Mouse (Mus musculus) liver, embryonic 13.5 days (tissue): ENCODE results near the gene Stk24. TPM values are rescaled to one million over a fixed set of nuclear protein-coding genes. Genes with fewer than 3 reads are reported as not detected.

Source experiments
- ATAC-seq: fragments of 200-750 bp; cut with Nextera tagmentation; 2 replicates; pipeline ENCODE4 v1.8.0; 2017; ENCODE audit warnings: low read depth, mild to moderate bottlenecking, moderate number of reproducible peaks, moderate library complexity
- DNase-seq: peaks from one replicate; pipeline ENCODE4 v3.0.0; 2022
- H3K27ac ChIP-seq: fragments of 300-500 bp; sonication (generic); 2 replicates; pipeline ENCODE4 v1.5.1; 2015; ENCODE audit warnings: moderate library complexity, mild to moderate bottlenecking, inconsistent platforms
- H3K27me3 ChIP-seq: fragments of 300-500 bp; sonication (generic); 2 replicates; pipeline ENCODE4 v1.6.1; 2015; ENCODE audit warnings: mild to moderate bottlenecking, inconsistent platforms
- H3K36me3 ChIP-seq: fragments of 300-500 bp; sonication (generic); 2 replicates; pipeline ENCODE4 v1.6.1; 2015; ENCODE audit warnings: mild to moderate bottlenecking, inconsistent platforms
- H3K4me1 ChIP-seq: fragments of 300-500 bp; sonication (generic); replicated peaks from 2 replicates; pipeline ENCODE4 v1.6.1; 2015; ENCODE audit warnings: inconsistent platforms
- H3K4me2 ChIP-seq: fragments of 300-500 bp; sonication (generic); 2 replicates; pipeline ENCODE4 v1.6.1; 2015; ENCODE audit warnings: inconsistent platforms, mild to moderate bottlenecking, moderate library complexity
- H3K4me3 ChIP-seq: fragments of 300-500 bp; sonication (generic); replicated peaks from 2 replicates; pipeline ENCODE4 v1.5.1; 2015; ENCODE audit warnings: mild to moderate bottlenecking, inconsistent platforms
- H3K9ac ChIP-seq: fragments of 300-500 bp; sonication (generic); 2 replicates; pipeline ENCODE4 v1.6.1; 2015; ENCODE audit warnings: mild to moderate bottlenecking, inconsistent platforms
- H3K9me3 ChIP-seq: fragments of 300-500 bp; sonication (generic); replicated peaks from 2 replicates; pipeline ENCODE4 v1.6.1; 2016; ENCODE audit warnings: inconsistent platforms
- WGBS: fragments of 180-500 bp; shearing (Covaris S2); methylation state at CpG from one replicate; pipeline ENCODE4 v1.1.7; 2015; ENCODE audit not compliant: insufficient replicate concordance; 5-methylcytosine and 5-hydroxymethylcytosine counted together
- polyA plus RNA-seq: library from polyadenylated mRNA; unstranded; fragments of >200 nt; fragmentation: Nextera tagmentation; extraction: Ambion mirVana; gene quantifications from 2 replicates; pipeline ENCODE4 v1.2.1, GENCODE M21; 2015

The Stk24 gene
- polyA plus RNA-seq, 1 experiment from 2014 or later: 30.6 TPM

- Histone ChIP-seq H3K4me1 (peaks cover 73% of the 10 kb centered on the region), H3K4me2 (no peak overlapping the region), H3K27me3 (no peaks in the 10 kb centered on the region), H3K4me3 (no peak overlapping the region), H3K27ac (no peak overlapping the region), H3K9me3 (no peaks in the 10 kb centered on the region), H3K9ac (no peak overlapping the region), H3K36me3 (no peaks in the 10 kb centered on the region)
- no peak for ATAC-seq
- WGBS: 87% methylated on average over 10 of the region's 10 CpGs
- no peak for DNase-seq
These were observed 66.5 kb downstream of the Stk24 start for GRCm38 (mm10) chr14:121313283-121313682.

DNA sequence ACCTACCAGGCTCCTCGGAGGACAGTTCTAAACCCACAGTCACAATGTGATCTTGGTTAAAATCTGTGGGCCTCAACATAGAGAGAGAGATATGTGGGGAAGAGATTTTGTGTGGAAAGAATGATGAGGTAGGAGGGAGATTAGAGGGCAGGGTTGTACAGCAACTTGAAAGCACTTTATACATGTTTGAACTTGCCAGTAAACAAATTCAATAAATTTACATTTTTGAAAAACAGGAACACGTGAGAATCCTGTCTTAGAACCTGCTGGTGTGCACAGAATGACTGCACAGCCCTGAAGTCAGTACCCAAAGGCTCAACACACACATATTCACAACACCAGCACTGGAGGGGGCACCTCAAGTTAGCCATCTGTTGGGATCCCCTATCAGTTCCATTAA is 68.7 kb downstream of the Stk24 start:
- H3K4me1 ChIP-seq: peaks cover 57% of the 10 kb centered on the region
- no peak for ATAC-seq
- H3K4me2 ChIP-seq: no peak overlapping the region

DNA sequence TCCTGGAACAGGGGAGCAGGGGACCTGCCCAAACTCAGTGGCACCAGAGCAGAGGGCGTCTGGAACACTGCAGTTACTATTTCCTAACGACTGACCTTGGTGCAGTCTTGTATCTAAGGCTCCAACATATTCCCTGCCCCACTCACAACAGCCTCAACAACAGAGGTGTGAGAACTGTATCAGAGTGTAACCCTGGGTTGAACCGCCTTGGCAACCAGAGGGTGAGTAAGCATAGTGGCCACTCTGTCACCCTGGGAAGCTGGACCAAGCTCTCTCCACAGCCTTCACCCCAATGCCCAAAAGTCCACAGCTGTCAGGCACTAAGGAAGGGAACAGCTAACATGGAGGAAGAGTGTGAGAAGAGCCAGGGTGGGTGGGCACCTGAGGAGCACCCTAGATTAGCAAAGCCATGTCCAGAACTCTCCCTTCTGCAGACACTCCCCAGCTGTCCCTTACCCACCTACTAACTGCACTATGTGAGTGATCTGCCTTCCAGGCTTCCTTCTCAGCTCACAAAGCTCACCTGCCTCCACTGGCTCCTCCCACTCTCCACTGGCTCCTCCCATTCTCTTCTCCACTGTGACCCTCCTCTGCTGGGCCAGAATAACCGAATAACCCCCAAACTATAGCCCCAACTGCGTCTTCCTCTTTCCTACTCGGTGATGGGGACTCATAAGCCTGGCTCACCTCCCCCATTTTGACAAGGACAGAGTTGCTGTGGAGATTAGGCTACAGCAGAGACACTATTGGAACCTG is 69.3 kb downstream of the Stk24 start:
- no peak overlapping the region for H3K4me3 ChIP-seq
- no peaks in the 10 kb centered on the region for H3K27me3 ChIP-seq
- peaks cover 11% of the 10 kb centered on the region for H3K36me3 ChIP-seq
- 46% methylated on average over 6 of the region's 6 CpGs for WGBS
- H3K9ac ChIP-seq: no peak overlapping the region
- peaks cover 52% of the 10 kb centered on the region for H3K4me1 ChIP-seq
- H3K4me2 ChIP-seq: no peak overlapping the region
- no peak for DNase-seq
- peak; percentile 14; the same call in 1 of the 2 replicates for ATAC-seq
- H3K27ac ChIP-seq: no peak overlapping the region; the same call in 1 of the 2 replicates
- no peaks in the 10 kb centered on the region for H3K9me3 ChIP-seq

More for the DNA sequence above, 68.7 kb downstream of the Stk24 start:
- Histone ChIP-seq H3K9me3 (no peaks in the 10 kb centered on the region), H3K36me3 (peaks cover 11% of the 10 kb centered on the region), H3K27ac (no peak overlapping the region), H3K27me3 (no peaks in the 10 kb centered on the region), H3K4me3 (no peak overlapping the region), H3K9ac (no peak overlapping the region)
- 58% methylated on average over 2 of the region's 2 CpGs for WGBS
- no peak for DNase-seq

GRCm38 (mm10) chr14:121309909-121310308 is 69.9 kb downstream of the Stk24 start:
- Histone ChIP-seq H3K4me2 (no peak overlapping the region), H3K27me3 (no peaks in the 10 kb centered on the region), H3K27ac (no peak overlapping the region), H3K9ac (no peak overlapping the region), H3K36me3 (peaks cover 11% of the 10 kb centered on the region), H3K9me3 (no peaks in the 10 kb centered on the region), H3K4me1 (peaks cover 46% of the 10 kb centered on the region), H3K4me3 (no peak overlapping the region)
- DNase-seq (no peak), ATAC-seq (no peak)
- WGBS: 59% methylated on average over 3 of the region's 3 CpGs

DNA sequence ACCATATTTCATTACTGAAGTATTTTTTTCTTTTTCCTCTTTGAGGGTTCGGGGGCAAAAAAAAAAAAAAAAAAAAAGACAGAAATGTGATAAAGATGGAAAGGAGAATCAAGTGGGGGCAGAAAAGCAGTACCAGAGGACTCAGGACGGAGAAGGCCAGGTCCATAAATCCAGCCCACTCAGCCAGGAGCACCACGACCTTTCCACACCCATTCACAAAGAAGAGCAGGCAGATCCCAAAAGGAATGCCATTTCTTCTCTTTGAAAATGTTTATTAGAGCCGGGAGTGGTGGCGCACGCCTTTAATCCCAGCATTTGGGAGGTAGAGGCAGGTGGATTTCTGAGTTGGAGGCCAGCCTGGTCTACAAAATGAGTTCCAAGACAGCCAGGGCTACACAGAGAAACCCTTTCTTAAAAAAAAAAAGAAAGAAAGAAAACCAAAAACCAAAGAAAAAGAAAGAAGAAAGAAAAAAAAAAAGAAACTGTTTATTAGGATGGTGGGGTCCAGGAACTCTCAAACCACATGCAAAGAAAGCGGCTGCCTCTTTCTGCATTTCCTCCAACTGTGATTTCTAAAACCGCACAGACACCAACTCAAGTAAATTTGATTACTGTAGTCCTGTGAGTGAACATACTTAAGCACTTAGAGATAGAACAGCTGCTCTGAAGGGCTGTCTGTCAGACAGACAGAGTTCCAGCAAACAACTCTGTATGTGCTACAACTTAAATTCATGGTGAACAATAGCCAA is 74.3 kb downstream of the Stk24 start:
- Histone ChIP-seq H3K27ac (no peak overlapping the region), H3K9me3 (no peaks in the 10 kb centered on the region), H3K27me3 (no peaks in the 10 kb centered on the region), H3K36me3 (peaks cover 43% of the 10 kb centered on the region), H3K9ac (no peak overlapping the region), H3K4me3 (no peak overlapping the region), H3K4me1 (peaks cover 16% of the 10 kb centered on the region), H3K4me2 (no peak overlapping the region)
- 81% methylated on average over 8 of the region's 8 CpGs for WGBS
- no peak for ATAC-seq
- no peak for DNase-seq

DNA sequence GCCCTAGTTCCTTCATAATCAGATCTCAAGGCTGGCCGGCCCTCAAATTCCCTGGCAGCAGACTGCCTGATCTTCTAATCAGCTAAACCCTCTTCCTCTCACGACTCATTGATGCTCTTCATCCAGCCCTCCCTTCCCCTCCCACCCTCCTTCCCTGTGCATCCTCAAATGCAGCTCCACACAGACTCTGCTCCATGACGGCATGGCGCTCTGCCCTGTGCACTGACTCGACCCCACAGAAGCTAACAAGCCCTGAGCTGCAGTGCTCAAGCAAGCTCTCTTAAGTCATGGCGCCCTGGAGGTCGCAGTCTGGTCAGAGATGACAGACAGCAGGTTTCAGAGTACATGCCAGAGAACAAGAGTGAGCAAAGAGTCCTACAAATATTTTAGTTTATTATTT is 75.3 kb downstream of the Stk24 start:
- WGBS: 60% methylated on average over 7 of the region's 7 CpGs
- H3K4me2 ChIP-seq: no peak overlapping the region
- no peak for DNase-seq
- ATAC-seq: no peak
- H3K36me3 ChIP-seq: peaks cover 53% of the 10 kb centered on the region
- no peaks in the 10 kb centered on the region for H3K9me3 ChIP-seq
- no peak overlapping the region for H3K27ac ChIP-seq
- H3K27me3 ChIP-seq: no peaks in the 10 kb centered on the region
- peaks cover 10% of the 10 kb centered on the region for H3K4me1 ChIP-seq
- no peak overlapping the region for H3K4me3 ChIP-seq
- H3K9ac ChIP-seq: no peak overlapping the region

DNA sequence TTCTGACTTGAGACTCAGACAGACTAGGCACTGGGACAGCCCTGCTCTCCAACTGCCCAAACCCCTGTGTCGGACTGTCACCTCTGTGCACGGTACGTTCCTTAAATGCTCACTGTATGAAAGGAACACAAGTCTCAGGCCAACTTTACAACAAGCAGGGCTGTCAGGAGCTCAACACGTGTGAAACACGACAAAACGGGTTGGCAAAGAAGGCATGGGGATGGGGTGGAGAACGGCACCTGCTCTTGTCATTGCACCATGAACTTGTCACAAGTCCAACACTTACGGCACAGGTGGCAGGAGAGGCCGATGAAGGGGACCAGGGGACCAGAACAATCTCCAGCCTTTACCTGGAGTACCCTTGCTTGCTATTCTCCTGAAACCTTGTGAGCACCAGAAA is 80.7 kb downstream of the Stk24 start:
- Histone ChIP-seq H3K4me3 (no peak overlapping the region), H3K36me3 (peaks cover 83% of the 10 kb centered on the region), H3K4me2 (no peak overlapping the region), H3K27ac (peak overlapping the region; percentile 43; the same call in 1 of the 2 replicates), H3K9me3 (no peaks in the 10 kb centered on the region), H3K9ac (0 out of 2 replicates have a peak overlapping the region, but pooled peaks have one; percentile 1), H3K27me3 (no peaks in the 10 kb centered on the region), H3K4me1 (peaks cover 20% of the 10 kb centered on the region)
- DNase-seq (no peak), ATAC-seq (no peak)
- WGBS: 87% methylated on average over 9 of the region's 9 CpGs

GRCm38 (mm10) chr14:121298537-121298936 is 81.3 kb downstream of the Stk24 start:
- 0 out of 2 replicates have a peak overlapping the region, but pooled peaks have one; percentile 1 for H3K9ac ChIP-seq
- H3K4me1 ChIP-seq: peaks cover 20% of the 10 kb centered on the region
- no peaks in the 10 kb centered on the region for H3K27me3 ChIP-seq
- ATAC-seq (peak; percentile 54), DNase-seq (no peak)
- H3K9me3 ChIP-seq: no peaks in the 10 kb centered on the region
- no peak overlapping the region for H3K4me2 ChIP-seq
- H3K4me3 ChIP-seq: no peak overlapping the region
- WGBS: 66% methylated on average over 5 of the region's 5 CpGs
- H3K27ac ChIP-seq: 0 out of 2 replicates have a peak overlapping the region, but pooled peaks have one; percentile 15
- peaks cover 85% of the 10 kb centered on the region for H3K36me3 ChIP-seq

DNA sequence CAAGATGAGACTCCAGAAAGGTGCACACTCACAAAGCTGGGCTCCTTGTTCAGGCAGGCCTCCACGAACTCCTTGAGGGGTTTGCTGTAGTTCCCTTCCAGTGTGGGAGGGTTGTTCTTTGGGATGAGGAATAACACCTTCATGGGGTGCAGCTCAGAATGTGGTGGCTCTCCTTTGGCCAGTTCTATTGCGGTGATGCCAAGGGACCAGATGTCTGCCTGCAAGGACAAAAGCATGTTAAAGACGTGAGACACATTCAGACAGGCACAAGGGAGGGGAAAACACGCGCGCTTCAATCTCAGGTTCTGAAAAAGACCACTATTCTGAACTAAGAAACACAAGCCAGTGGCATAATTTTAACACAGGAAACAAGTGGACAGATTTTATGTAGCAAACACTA is 82.7 kb downstream of the Stk24 start:
- peaks cover 87% of the 10 kb centered on the region for H3K36me3 ChIP-seq
- ATAC-seq (no peak), DNase-seq (no peak)
- H3K27me3 ChIP-seq: no peaks in the 10 kb centered on the region
- no peak overlapping the region for H3K27ac ChIP-seq
- no peak overlapping the region for H3K4me3 ChIP-seq
- H3K4me2 ChIP-seq: no peak overlapping the region
- H3K9ac ChIP-seq: no peak overlapping the region
- WGBS: 93% methylated on average over 6 of the region's 6 CpGs
- H3K4me1 ChIP-seq: peaks cover 20% of the 10 kb centered on the region
- H3K9me3 ChIP-seq: no peaks in the 10 kb centered on the region

- no peak overlapping the region for H3K27ac ChIP-seq
- H3K9me3 ChIP-seq: no peaks in the 10 kb centered on the region
- ATAC-seq (no peak), DNase-seq (no peak)
- H3K27me3 ChIP-seq: no peaks in the 10 kb centered on the region
- no peak overlapping the region for H3K9ac ChIP-seq
- WGBS: 84% methylated on average over 12 of the region's 12 CpGs
- H3K36me3 ChIP-seq: peaks cover 87% of the 10 kb centered on the region
- H3K4me2 ChIP-seq: no peak overlapping the region
- H3K4me1 ChIP-seq: peaks cover 18% of the 10 kb centered on the region
- H3K4me3 ChIP-seq: no peak overlapping the region
These were observed 85.3 kb downstream of the Stk24 start for GRCm38 (mm10) chr14:121294484-121294883.

DNA sequence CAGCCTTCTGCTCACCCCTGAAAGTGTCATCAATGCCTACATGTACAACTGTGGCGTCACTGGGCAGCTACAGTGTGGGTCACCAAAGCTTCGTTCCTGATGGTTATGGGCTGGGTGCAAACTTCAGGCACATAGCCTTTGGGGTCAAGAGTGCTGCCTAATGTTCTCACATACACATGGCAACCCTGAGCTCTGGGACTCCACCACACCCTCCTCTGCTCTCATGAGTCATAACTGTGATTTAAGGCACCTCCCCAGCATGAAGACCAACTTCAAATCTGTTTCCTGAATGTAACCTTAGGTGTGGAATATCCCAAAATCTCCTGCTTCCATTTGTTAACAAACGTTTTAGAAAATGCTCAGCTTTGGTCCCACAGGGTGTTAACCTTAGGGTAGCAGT is 87.4 kb downstream of the Stk24 start:
- Histone ChIP-seq H3K9ac (no peak overlapping the region), H3K36me3 (peaks cover 84% of the 10 kb centered on the region), H3K27me3 (no peaks in the 10 kb centered on the region), H3K4me2 (no peak overlapping the region), H3K4me3 (no peak overlapping the region), H3K27ac (no peak overlapping the region), H3K4me1 (0 out of 2 replicates have a peak, but pooled peaks cover 3% of the 10 kb centered on the region), H3K9me3 (no peaks in the 10 kb centered on the region)
- 90% methylated on average over 3 of the region's 3 CpGs for WGBS
- no peak for ATAC-seq
- DNase-seq: no peak
